Mouse (Mus musculus): ENCODE measurements around the gene Mrm1. TPM values are rescaled to one million over a fixed set of nuclear protein-coding genes. Genes with fewer than 3 reads are reported as not detected.

The Mrm1 gene
- polyA plus RNA-seq (2017; shearing (Covaris generic)), result 28.7 TPM

GRCm38 (mm10) chr11:84818961-84819692, at the start of gene Mrm1:
Mrm1 (minus strand) TSS chr11:84819515.

GRCm38 (mm10) chr11:84828516-84829399, 9.4 kb upstream of the Mrm1 start, which contains the start of gene Dhrs11:
Dhrs11 (minus strand) TSS chr11:84828994.

Other genes starting within 250 kb of the Mrm1 start
- 22.5 TPM for gene Dhrs11, start 9.5 kb upstream of the Mrm1 start, polyA plus RNA-seq (2017; shearing (Covaris generic))
- gene Ggnbp2, start 51.3 kb upstream of the Mrm1 start, polyA plus RNA-seq (2017; shearing (Covaris generic)), result 125 TPM
- gene Myo19, start 60.6 kb upstream of the Mrm1 start, polyA plus RNA-seq (2017; shearing (Covaris generic)), result 2.2 TPM
- gene Pigw, start 60.8 kb upstream of the Mrm1 start, polyA plus RNA-seq (2017; shearing (Covaris generic)), result 3.2 TPM
- 34.5 TPM for gene Znhit3, start 96.9 kb upstream of the Mrm1 start, polyA plus RNA-seq (2017; shearing (Covaris generic))
- not detected for gene Car4, start 138.3 kb upstream of the Mrm1 start, polyA plus RNA-seq (2017; shearing (Covaris generic))